Mouse (Mus musculus) urinary bladder, postnatal 4 days (tissue): ENCODE data around the gene Araf.
A peak's percentile ranks its signal among the peaks of the same experiment; 100 is the strongest.
"Not testable (repeated sequence)": the region's sequence is repeated elsewhere in the genome, so short reads cannot be mapped to it uniquely, and the experiment has no call there.

Experiments used
- DNase-seq, 2 experiments: peaks; one replicate each; pipeline ENCODE4 v3.0.0; 2021 to 2022; ENCODE audit warnings: low spot score in 2 of 2

Araf gene

GRCm38 (mm10) chrX:20797681-20798080 lies at the start of gene Araf:
Gene Araf, plus strand, starts transcription at chrX:20797814.
- DNase-seq, result no peak

GRCm38 (mm10) chrX:20748829-20749228 lies 48.8 kb upstream of the Araf start:
- DNase-seq, result no peak

- no peak for DNase-seq
Observed at GRCm38 (mm10) chrX:20761201-20761600, 36.4 kb upstream of the Araf start.

GRCm38 (mm10) chrX:20770697-20771381 lies 26.8 kb upstream of the Araf start:
- DNase-seq, result peak; percentile 54 to 86

GRCm38 (mm10) chrX:20771666-20772065 lies 25.9 kb upstream of the Araf start:
- DNase-seq, result no peak

GRCm38 (mm10) chrX:20775271-20776016 lies 22.2 kb upstream of the Araf start:
- DNase-seq, result no peak

GRCm38 (mm10) chrX:20777619-20778018 lies 20.0 kb upstream of the Araf start:
- DNase-seq, result no peak

GRCm38 (mm10) chrX:20787309-20787708 lies 10.3 kb upstream of the Araf start:
- DNase-seq, result no peak

- no peak for DNase-seq
Observed at GRCm38 (mm10) chrX:20792417-20792816, 5.2 kb upstream of the Araf start.

GRCm38 (mm10) chrX:20793230-20793629 lies 4.4 kb upstream of the Araf start:
- no peak for DNase-seq

- no peak for DNase-seq
Observed at GRCm38 (mm10) chrX:20794229-20794628, 3.4 kb upstream of the Araf start.

- peak; percentile 64 to 73 for DNase-seq
Observed at GRCm38 (mm10) chrX:20798141-20798796, 655 bp downstream of the Araf start.

GRCm38 (mm10) chrX:20798797-20799147 lies 1.2 kb downstream of the Araf start:
- DNase-seq, result no peak

GRCm38 (mm10) chrX:20801456-20801855 lies 3.8 kb downstream of the Araf start:
- no peak for DNase-seq

- DNase-seq, result not testable (repeated sequence)
Observed at GRCm38 (mm10) chrX:20804301-20804700, 6.7 kb downstream of the Araf start.

GRCm38 (mm10) chrX:20806295-20806694 lies 8.7 kb downstream of the Araf start:
- DNase-seq, result no peak

- no peak for DNase-seq
Observed at GRCm38 (mm10) chrX:20816974-20817373, 19.4 kb downstream of the Araf start.

GRCm38 (mm10) chrX:20819204-20819628 lies 21.6 kb downstream of the Araf start:
- peak; percentile 76 to 85 for DNase-seq

GRCm38 (mm10) chrX:20819708-20820426 lies 22.3 kb downstream of the Araf start:
- peak; percentile 38 to 59 for DNase-seq

- peak in 1 of 2 experiments; percentile 42 for DNase-seq
Observed at GRCm38 (mm10) chrX:20828934-20829333, 31.3 kb downstream of the Araf start.

- DNase-seq, result no peak
Observed at GRCm38 (mm10) chrX:20847232-20847631, 49.6 kb downstream of the Araf start.

GRCm38 (mm10) chrX:20847816-20848215 lies 50.2 kb downstream of the Araf start:
- DNase-seq, result no peak
